Mouse (Mus musculus): ENCODE measurements around the gene Kcnrg.

Kcnrg gene

GRCm38 (mm10) chr14:61645547-61645946, 38.3 kb downstream of the Kcnrg start:
- DNase-seq (ENCODE audit: low spot score): no peak

- peak; percentile 27 for DNase-seq (ENCODE audit: low spot score)
Measured at GRCm38 (mm10) chr14:61647182-61647880, 40.1 kb downstream of the Kcnrg start.

- peak; percentile 35 for DNase-seq (ENCODE audit: low spot score)
Measured at GRCm38 (mm10) chr14:61647881-61648684, 40.8 kb downstream of the Kcnrg start.

DNA sequence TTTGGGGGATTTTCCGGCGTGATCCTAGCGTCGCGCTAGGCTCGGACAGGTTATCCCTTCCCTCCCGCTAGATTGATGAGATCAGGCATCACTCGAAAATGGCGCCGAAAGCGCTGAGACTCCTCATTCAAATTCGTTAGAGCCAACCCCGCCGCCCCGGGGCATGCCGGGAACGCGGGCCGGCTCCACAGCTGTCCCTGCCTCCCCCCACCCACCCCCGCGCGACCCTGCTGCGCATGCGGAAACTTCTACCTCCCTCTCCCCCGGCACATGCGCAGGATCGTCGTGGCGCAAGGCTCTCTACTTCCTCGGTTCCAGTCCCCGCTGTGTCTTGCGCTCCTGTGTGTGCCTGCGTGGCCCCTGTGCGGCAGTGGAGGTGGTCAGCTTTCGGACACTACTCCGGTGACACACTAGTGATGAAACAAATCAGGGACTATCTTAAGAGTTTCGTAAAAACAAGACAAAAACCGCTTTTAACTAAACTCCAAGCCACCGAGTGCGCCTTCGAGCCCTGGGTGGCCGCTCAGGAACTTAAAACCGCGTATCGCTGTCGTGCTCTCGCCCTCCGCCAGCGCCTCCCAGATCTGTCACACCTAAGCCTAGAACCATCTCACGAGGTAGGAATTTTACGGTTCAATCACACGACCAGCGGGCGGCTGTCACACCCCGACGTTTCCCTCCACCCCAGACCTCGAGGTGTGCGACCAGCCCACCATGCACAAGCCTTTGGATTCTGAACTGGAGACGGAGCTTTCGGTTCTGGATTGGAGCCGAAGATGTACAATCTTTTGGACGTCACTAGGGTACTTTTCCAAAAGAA, 41.6 kb downstream of the Kcnrg start:
- peak; percentile 86 for DNase-seq (ENCODE audit: low spot score)

DNA sequence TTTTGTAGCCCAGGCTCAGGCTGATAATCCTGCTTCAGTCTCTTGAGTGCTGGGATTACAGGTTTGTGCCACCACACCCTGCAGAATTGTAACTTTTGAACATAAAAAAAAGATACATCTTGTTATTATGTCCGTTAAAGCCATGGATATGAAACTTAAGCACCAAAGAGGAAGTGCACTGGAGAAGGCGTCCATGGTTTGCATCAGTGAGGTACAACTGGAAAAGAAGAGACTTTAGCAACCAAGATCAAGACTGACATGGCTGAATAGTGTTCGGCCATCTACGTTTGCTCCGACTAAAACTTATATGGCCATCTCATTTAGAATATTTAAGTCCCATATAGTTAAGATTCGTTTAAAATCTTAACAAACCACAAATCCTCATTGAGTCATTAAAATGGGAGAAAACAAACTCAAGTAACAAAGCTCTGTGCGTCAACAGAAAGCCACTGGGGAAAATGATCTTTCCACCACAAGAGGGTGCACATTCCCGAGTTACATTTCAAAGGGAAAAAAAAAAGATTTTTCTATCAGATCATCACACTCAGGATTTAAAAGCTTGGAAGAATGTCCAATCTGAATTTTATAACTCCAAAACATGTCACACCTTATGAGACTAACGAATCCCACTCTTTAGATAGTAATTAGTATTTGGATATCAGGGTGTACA, 43.2 kb downstream of the Kcnrg start:
- no peak for DNase-seq (ENCODE audit: low spot score)

GRCm38 (mm10) chr14:61656469-61656868, 49.2 kb downstream of the Kcnrg start:
- DNase-seq (ENCODE audit: low spot score): no peak

DNA sequence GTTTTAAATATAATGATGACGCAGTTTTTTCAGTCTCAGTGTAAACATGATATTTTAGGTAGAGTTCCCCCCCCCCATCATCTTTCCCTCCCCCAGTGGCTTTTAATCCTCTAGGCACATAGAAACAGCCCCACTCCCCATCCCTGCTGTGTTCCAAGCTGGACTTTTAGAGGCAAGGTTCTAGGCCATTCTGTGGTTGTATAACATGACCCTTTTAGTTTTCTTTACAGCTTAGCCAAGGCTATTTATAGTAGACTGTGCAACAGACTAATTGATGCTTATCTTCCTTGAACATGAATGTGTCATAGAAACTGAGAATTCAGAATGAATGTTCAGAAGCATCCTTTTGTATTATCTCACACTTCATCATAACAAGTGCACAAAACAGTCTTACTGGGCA, 54.2 kb downstream of the Kcnrg start:
- DNase-seq (ENCODE audit: low spot score): no peak

GRCm38 (mm10) chr14:61662307-61662706, 55.0 kb downstream of the Kcnrg start:
- no peak for DNase-seq (ENCODE audit: low spot score)

Measured in ovary, postnatal 10 days (tissue).